Mouse (Mus musculus) small intestine, adult 2 months (tissue): ENCODE data around the gene Gpc3.

Source experiments
- CTCF ChIP-seq: fragments of 200-500 bp; IDR thresholded peaks from 2 replicates; pipeline ENCODE4 v1.5.1; 2012; ENCODE audit warnings: low read depth, mild to moderate bottlenecking, control low read depth, inconsistent platforms, low read length, moderate library complexity, mixed read lengths; ENCODE audit not compliant: insufficient replicate concordance, insufficient read length; ENCODE audit errors: extremely low read depth
- POLR2A ChIP-seq: fragments of 200-500 bp; IDR thresholded peaks from 2 replicates; pipeline ENCODE4 v1.6.1; 2012; ENCODE audit warnings: low read depth, mild to moderate bottlenecking, control low read depth, inconsistent platforms, low read length, moderate library complexity

- TF ChIP-seq POLR2A, result no peak
- no peak for TF ChIP-seq CTCF
These were observed 174.3 kb downstream of the Gpc3 start for GRCm38 (mm10) chrX:52439421-52439820.
